Mouse (Mus musculus): ENCODE measurements around the gene Ccl28.

DNA sequence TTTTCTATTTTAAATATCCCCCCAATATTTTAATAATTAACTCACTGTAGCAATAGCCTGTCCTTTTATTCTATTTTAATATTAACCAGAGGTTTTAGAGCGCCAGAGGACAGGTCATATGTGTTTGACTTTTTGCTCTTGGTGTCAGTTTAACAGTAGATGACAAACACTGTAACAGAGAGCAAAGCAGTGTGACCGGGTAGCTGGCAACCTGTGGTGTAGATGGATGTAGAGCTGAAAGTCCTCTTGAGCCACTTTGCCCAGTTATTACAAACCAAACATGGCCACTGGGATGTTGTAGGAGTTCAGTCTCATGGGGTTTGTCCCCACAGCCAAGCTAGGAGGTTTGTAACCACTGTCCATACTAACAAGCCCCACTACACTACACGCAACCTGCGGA is 74.8 kb downstream of the Ccl28 start:
- TF ChIP-seq POLR2A (IDR thresholded peaks at IDR 0.05; ENCODE audit: low read depth, low read length), result no peak
- TF ChIP-seq ZNF384 (IDR thresholded peaks at IDR 0.05; ENCODE audit: low read depth, low read length), result no peak
- TF ChIP-seq MAFK (IDR thresholded peaks at IDR 0.05; ENCODE audit: insufficient replicate concordance, low read length), result no peak
- no peak for TF ChIP-seq PAX5 (IDR thresholded peaks at IDR 0.05; ENCODE audit: low read length)
- no peak for TF ChIP-seq MXI1 (IDR thresholded peaks at IDR 0.05; ENCODE audit: low read depth, low read length)
- TF ChIP-seq JUND (conservative IDR thresholded peaks at IDR 0.05; ENCODE audit: low read depth, low read length), result no peak
- no peak for TF ChIP-seq CTCF (conservative IDR thresholded peaks at IDR 0.05 in 1 of 2, IDR thresholded peaks at IDR 0.05 in 1 of 2; ENCODE audit: low read depth in 2 of 2, low read length in 2 of 2)
- no peak for TF ChIP-seq JUN (IDR thresholded peaks at IDR 0.05; ENCODE audit: insufficient read depth, low read depth, low read length)

All from CH12.LX (cell line).